Mouse (Mus musculus) neural tube, embryonic 12.5 days (tissue): Measurements from ENCODE around the gene 1190005I06Rik. TPM values are rescaled to one million over a fixed set of nuclear protein-coding genes. Genes with fewer than 3 reads are reported as not detected.

Source experiments
- ATAC-seq: fragments of 200-750 bp; cut with Nextera tagmentation; 2 replicates; pipeline ENCODE4 v1.8.0; 2017; ENCODE audit warnings: low read depth, mild to moderate bottlenecking, moderate TSS enrichment, moderate library complexity; ENCODE audit not compliant: low FRiP score
- H3K27ac ChIP-seq: fragments of 300-500 bp; sonication (generic); 2 replicates; pipeline ENCODE4 v1.5.1; 2016
- H3K27me3 ChIP-seq: fragments of 300-500 bp; sonication (generic); replicated peaks from 2 replicates; pipeline ENCODE4 v1.6.1; 2016; ENCODE audit warnings: mild to moderate bottlenecking
- H3K36me3 ChIP-seq: fragments of 300-500 bp; sonication (generic); 2 replicates; pipeline ENCODE4 v1.6.1; 2016; ENCODE audit warnings: mild to moderate bottlenecking
- H3K4me1 ChIP-seq: fragments of 300-500 bp; sonication (generic); 2 replicates; pipeline ENCODE4 v1.6.1; 2016
- H3K4me2 ChIP-seq: fragments of 300-500 bp; sonication (generic); replicated peaks from 2 replicates; pipeline ENCODE4 v1.6.1; 2016; ENCODE audit warnings: mild to moderate bottlenecking
- H3K4me3 ChIP-seq: fragments of 300-500 bp; sonication (generic); 2 replicates; pipeline ENCODE4 v1.5.1; 2016
- H3K9ac ChIP-seq: fragments of 300-500 bp; sonication (generic); 2 replicates; pipeline ENCODE4 v1.6.1; 2016; ENCODE audit warnings: mild to moderate bottlenecking
- H3K9me3 ChIP-seq: fragments of 300-500 bp; sonication (generic); 2 replicates; pipeline ENCODE4 v1.6.1; 2016; ENCODE audit warnings: mild to moderate bottlenecking
- WGBS: fragments of 180-500 bp; shearing (Covaris S2); methylation state at CpG from one replicate; pipeline ENCODE4 v1.1.7; 2016; 5-methylcytosine and 5-hydroxymethylcytosine counted together
- polyA plus RNA-seq: library from polyadenylated mRNA; unstranded; fragments of >200 nt; fragmentation: Nextera tagmentation; extraction: Ambion mirVana; gene quantifications from 2 replicates; pipeline ENCODE4 v1.2.1, GENCODE M21; 2016

The 1190005I06Rik gene
- polyA plus RNA-seq, 1 experiment from 2014 or later, result 6.3 TPM

DNA sequence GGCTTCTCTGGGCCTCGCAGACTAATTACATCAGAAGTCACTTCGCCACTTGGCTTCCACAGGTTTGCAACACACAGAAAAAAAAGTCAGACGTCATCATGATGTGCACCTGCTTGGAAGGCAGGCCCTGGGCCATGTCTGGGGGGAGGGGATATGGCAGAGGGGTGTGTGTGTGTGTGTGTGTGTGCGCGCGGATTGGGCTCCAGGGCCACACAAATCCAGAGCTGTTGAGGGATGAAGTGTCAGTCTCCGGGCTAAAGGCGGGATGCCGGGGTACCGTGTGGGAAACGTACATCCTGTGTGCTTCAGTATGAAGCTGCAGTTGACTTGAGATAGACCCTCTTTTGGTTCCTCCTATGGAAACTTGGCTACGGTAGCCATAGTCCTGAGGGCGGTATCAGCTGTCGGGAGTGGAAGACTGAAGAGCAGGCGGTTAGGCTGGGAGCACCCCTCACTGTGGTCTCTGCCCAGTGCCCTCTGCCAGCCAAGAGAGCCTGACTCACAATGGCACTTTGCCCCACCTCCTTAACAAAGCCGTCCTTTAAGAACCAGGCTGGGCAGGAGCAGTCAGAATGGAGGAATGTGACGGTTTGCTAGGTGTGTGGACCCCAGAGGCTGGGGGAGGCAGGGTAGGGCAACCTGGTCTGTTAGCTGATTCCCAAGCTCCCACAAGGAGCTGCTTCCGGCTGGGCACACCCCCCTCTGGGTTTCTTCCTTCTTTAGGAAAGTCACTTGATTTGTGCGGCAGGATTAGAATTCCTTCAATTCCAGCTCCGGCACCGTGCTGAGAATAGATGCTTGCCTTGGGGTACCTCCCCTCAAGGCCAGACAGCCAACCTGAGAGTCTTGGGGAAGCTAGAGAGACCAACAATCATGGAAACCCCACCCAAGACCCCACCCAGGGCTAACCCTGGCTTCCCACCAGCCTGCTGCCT lies 15.7 kb downstream of the 1190005I06Rik start:
- Histone ChIP-seq H3K4me3 (no peak overlapping the region), H3K27me3 (peaks cover 39% of the 10 kb centered on the region), H3K4me2 (no peak overlapping the region), H3K4me1 (peaks cover 20% of the 10 kb centered on the region), H3K9me3 (no peaks in the 10 kb centered on the region), H3K9ac (no peak overlapping the region), H3K27ac (no peak overlapping the region), H3K36me3 (no peaks in the 10 kb centered on the region)
- ATAC-seq, result no peak
- WGBS, result 76% methylated on average over 21 of the region's 21 CpGs

GRCm38 (mm10) chr8:120630848-120631247 lies 16.6 kb downstream of the 1190005I06Rik start:
- peaks cover 20% of the 10 kb centered on the region for H3K4me1 ChIP-seq
- H3K27me3 ChIP-seq, result peaks cover 36% of the 10 kb centered on the region
- no peaks in the 10 kb centered on the region for H3K9me3 ChIP-seq
- H3K4me2 ChIP-seq, result no peak overlapping the region
- 38% methylated on average over 6 of the region's 6 CpGs for WGBS
- H3K4me3 ChIP-seq, result no peak overlapping the region
- ATAC-seq, result no peak
- H3K36me3 ChIP-seq, result no peaks in the 10 kb centered on the region
- H3K9ac ChIP-seq, result no peak overlapping the region
- no peak overlapping the region for H3K27ac ChIP-seq

GRCm38 (mm10) chr8:120630031-120630430 lies 17.4 kb downstream of the 1190005I06Rik start:
- Histone ChIP-seq H3K9me3 (no peaks in the 10 kb centered on the region), H3K27me3 (peaks cover 31% of the 10 kb centered on the region), H3K4me3 (no peak overlapping the region), H3K4me2 (no peak overlapping the region), H3K9ac (no peak overlapping the region), H3K36me3 (no peaks in the 10 kb centered on the region), H3K4me1 (peaks cover 20% of the 10 kb centered on the region), H3K27ac (no peak overlapping the region)
- ATAC-seq, result no peak
- WGBS, result 53% methylated on average over 5 of the region's 5 CpGs

- H3K4me2 ChIP-seq, result no peak overlapping the region
- 93% methylated on average over 5 of the region's 5 CpGs for WGBS
- no peaks in the 10 kb centered on the region for H3K36me3 ChIP-seq
- H3K4me3 ChIP-seq, result no peak overlapping the region
- H3K27me3 ChIP-seq, result 0 out of 2 replicates have a peak, but pooled peaks cover 8% of the 10 kb centered on the region
- no peak overlapping the region for H3K9ac ChIP-seq
- no peak overlapping the region for H3K27ac ChIP-seq
- no peak for ATAC-seq
- no peaks in the 10 kb centered on the region; the same call in 1 of the 2 replicates for H3K4me1 ChIP-seq
- H3K9me3 ChIP-seq, result no peaks in the 10 kb centered on the region
These were observed 20.1 kb downstream of the 1190005I06Rik start for GRCm38 (mm10) chr8:120627298-120627697.

DNA sequence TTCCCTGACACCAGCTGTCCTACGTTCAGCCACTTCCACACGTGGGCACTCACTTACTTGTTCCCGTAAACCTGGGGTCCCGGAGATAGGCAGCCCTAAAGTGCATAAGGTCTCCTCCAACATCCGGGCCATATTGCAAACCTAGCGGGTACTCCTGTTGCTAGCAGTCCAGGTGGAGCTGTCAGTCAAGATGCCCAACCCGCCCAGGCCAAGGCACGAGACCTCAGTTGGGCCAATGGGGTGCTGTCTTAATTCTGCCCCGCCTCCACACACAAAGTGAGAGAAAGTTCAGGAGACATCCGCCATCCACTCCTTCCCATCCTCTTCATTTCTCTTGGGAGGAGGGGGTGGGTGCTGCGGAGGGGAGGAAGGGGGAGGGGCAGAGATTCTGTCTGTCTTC lies 21.0 kb downstream of the 1190005I06Rik start:
- Histone ChIP-seq H3K4me2 (no peak overlapping the region), H3K9me3 (no peaks in the 10 kb centered on the region), H3K36me3 (no peaks in the 10 kb centered on the region), H3K4me3 (no peak overlapping the region), H3K27me3 (0 out of 2 replicates have a peak, but pooled peaks cover 3% of the 10 kb centered on the region), H3K27ac (no peak overlapping the region), H3K9ac (no peak overlapping the region), H3K4me1 (peaks cover 7% of the 10 kb centered on the region)
- WGBS, result 57% methylated on average over 11 of the region's 11 CpGs
- no peak for ATAC-seq

DNA sequence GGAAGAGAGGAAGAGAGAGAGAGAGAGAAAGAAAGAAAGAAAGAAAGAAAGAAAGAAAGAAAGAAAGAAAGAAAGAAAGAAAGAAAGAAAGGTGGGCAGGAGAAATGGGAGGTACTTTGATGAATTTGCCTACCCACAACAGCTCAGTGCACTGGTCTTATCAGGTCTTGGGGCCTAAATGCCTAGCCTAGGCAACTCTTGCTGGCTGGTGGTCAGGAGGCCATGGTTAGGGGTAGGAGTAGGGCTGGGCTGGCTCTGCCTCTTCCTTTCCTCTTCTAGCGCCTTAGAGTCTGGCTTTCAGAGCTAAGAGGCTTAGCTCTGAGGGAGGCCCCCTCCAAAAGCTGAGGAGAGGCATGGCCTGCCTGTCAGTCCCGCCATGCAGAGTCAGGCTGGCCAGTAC lies 23.8 kb downstream of the 1190005I06Rik start:
- H3K27ac ChIP-seq, result no peak overlapping the region
- WGBS, result 29% methylated on average over 2 of the region's 2 CpGs
- no peak for ATAC-seq

GRCm38 (mm10) chr8:120622161-120622560 lies 25.3 kb downstream of the 1190005I06Rik start:
- Histone ChIP-seq H3K4me2 (no peak overlapping the region), H3K4me3 (no peak overlapping the region), H3K9ac (no peak overlapping the region), H3K27ac (no peak overlapping the region), H3K36me3 (no peaks in the 10 kb centered on the region), H3K27me3 (no peaks in the 10 kb centered on the region), H3K4me1 (peaks cover 17% of the 10 kb centered on the region), H3K9me3 (no peaks in the 10 kb centered on the region)
- WGBS, result 80% methylated on average over 14 of the region's 14 CpGs
- no peak for ATAC-seq

More for the DNA sequence above, 23.8 kb downstream of the 1190005I06Rik start:
- Histone ChIP-seq H3K4me3 (no peak overlapping the region), H3K27me3 (no peaks in the 10 kb centered on the region), H3K4me2 (no peak overlapping the region), H3K36me3 (no peaks in the 10 kb centered on the region), H3K4me1 (peaks cover 7% of the 10 kb centered on the region), H3K9me3 (no peaks in the 10 kb centered on the region), H3K9ac (no peak overlapping the region)

DNA sequence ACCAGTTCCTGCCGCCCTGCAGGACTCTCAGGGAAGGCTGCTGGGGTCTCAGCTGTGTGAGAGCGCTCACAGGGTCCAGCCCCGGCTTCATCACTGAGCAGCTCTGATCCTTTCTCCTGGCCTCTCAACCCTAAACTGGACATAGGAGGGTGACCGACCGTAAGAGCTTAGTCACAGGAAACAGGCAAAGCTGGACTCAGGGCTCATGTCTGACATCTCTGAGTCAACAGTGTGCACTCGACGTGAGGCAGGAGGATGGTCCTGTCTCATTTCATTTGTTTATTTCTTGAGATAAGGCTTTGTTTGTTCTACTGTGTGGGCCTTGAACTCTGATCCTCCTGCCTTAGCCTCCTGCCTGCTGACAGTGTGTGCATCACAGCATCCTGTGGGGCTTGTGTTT lies 27.0 kb downstream of the 1190005I06Rik start:
- H3K9ac ChIP-seq, result no peak overlapping the region
- H3K27ac ChIP-seq, result no peak overlapping the region
- H3K4me1 ChIP-seq, result peaks cover 30% of the 10 kb centered on the region
- no peaks in the 10 kb centered on the region for H3K9me3 ChIP-seq
- no peak overlapping the region for H3K4me2 ChIP-seq
- H3K36me3 ChIP-seq, result no peaks in the 10 kb centered on the region
- H3K4me3 ChIP-seq, result no peak overlapping the region
- ATAC-seq, result no peak
- 59% methylated on average over 7 of the region's 7 CpGs for WGBS
- H3K27me3 ChIP-seq, result no peaks in the 10 kb centered on the region

- peaks cover 30% of the 10 kb centered on the region for H3K4me1 ChIP-seq
- WGBS, result 78% methylated on average over 11 of the region's 11 CpGs
- no peaks in the 10 kb centered on the region for H3K27me3 ChIP-seq
- H3K27ac ChIP-seq, result no peak overlapping the region; the same call in 1 of the 2 replicates
- no peak for ATAC-seq
- no peak overlapping the region for H3K9ac ChIP-seq
- no peaks in the 10 kb centered on the region for H3K36me3 ChIP-seq
- no peak overlapping the region for H3K4me3 ChIP-seq
- H3K4me2 ChIP-seq, result no peak overlapping the region
- H3K9me3 ChIP-seq, result no peaks in the 10 kb centered on the region
These were observed 27.9 kb downstream of the 1190005I06Rik start for GRCm38 (mm10) chr8:120619235-120620180.

DNA sequence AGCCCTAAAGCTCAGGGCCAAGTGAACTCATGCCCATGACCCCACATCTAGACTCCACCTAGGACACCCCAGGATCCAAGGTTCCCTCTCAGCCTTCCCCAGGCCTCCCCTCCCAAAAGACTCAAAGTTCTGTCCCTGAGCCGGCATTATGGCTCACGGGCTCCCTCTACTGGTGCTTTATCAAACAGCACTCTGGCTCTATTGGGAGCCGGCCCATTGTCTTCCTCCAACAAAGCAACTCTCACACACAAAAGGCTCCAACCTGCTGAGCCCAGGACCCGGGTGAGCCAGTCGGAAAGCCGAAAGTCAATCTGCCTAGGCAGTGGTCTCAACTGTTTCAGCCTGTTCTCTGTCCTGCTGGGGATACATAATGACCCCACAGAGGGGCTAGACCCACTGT lies 29.3 kb downstream of the 1190005I06Rik start:
- H3K36me3 ChIP-seq, result no peaks in the 10 kb centered on the region
- H3K9ac ChIP-seq, result no peak overlapping the region
- peak overlapping the region; percentile 32; the same call in 1 of the 2 replicates for H3K4me2 ChIP-seq
- ATAC-seq, result peak; percentile 59
- no peaks in the 10 kb centered on the region for H3K27me3 ChIP-seq
- H3K4me3 ChIP-seq, result no peak overlapping the region
- no peaks in the 10 kb centered on the region for H3K9me3 ChIP-seq
- peaks cover 30% of the 10 kb centered on the region for H3K4me1 ChIP-seq
- 2% methylated on average over 6 of the region's 6 CpGs for WGBS
- H3K27ac ChIP-seq, result no peak overlapping the region

- Histone ChIP-seq H3K4me1 (peaks cover 27% of the 10 kb centered on the region), H3K4me3 (no peak overlapping the region), H3K27me3 (no peaks in the 10 kb centered on the region), H3K4me2 (no peak overlapping the region), H3K36me3 (no peaks in the 10 kb centered on the region), H3K9me3 (no peaks in the 10 kb centered on the region), H3K9ac (0 out of 2 replicates have a peak overlapping the region, but pooled peaks have one; percentile 33), H3K27ac (peak overlapping the region; percentile 38; the same call in 1 of the 2 replicates)
- WGBS, result 28% methylated on average over 7 of the region's 8 CpGs
- ATAC-seq, result peak; percentile 70
These were observed 30.5 kb downstream of the 1190005I06Rik start for GRCm38 (mm10) chr8:120616663-120617626.
